18 mouse cellular contexts compared by ENCODE assay signal in the genomic region with DNA sequence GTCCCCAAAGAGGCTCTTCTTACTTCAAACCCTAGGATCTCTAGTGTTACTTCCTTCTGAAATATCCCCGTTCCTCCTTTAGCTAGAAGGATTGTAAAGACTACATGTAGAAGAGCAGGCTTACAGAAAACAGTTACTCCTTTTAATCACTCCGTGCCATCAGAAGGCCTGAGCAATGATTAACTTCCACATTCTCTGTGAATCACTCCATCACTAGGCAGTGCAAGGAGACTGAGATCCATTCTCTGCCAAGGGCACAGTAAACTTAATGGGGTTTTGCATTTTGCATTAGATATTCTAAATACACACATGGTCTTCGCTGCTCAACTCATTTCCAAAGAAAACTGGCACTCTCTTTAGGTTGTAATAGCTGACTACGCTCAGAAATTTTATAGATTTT. TPM values are rescaled to one million over a fixed set of nuclear protein-coding genes. Genes with fewer than 3 reads are reported as not detected.
DNase-seq lines count a peak whose midpoint lies in the region; ATAC-seq and TF ChIP-seq lines count a peak whose summit lies in the region.
"Had no signal": no experiment of that assay in that cellular context is flagged by ENCODE, and none has a peak within 500 bp of the region (broad histone marks: within the 10 kb centered on the region; RNA-seq: fewer than 3 reads in every experiment).

No protein-coding gene starts in this region.

- TF ChIP-seq POLR2A in cortical plate, adult 2 months (IDR thresholded peaks at IDR 0.05; ENCODE audit: extremely low read depth, insufficient read depth, low read length): no peak

- no peak for ATAC-seq in intestine, embryonic 14.5 days (replicated peaks; ENCODE audit: low FRiP score, low TSS enrichment, low read depth)
- ATAC-seq in intestine, postnatal 0 days: no peak
- no peak for ATAC-seq in hindbrain, embryonic 16.5 days
- ATAC-seq in midbrain, postnatal 0 days (ENCODE audit: low FRiP score): no peak
- ATAC-seq: intestine, embryonic 15.5 days; lung, postnatal 0 days had no signal

- peaks cover 4% of the 10 kb centered on the region for H3K4me1 ChIP-seq in intestine, embryonic 14.5 days (replicated peaks; ENCODE audit: control insufficient read depth, insufficient read depth, low read length)
- no peaks in the 10 kb centered on the region for H3K4me1 ChIP-seq in intestine, postnatal 0 days (replicated peaks; ENCODE audit: control insufficient read depth, insufficient read depth, low read length)
- H3K4me1 ChIP-seq in cortical plate, adult 2 months (ENCODE audit: control insufficient read depth, insufficient read depth, low read length): peaks cover 2% of the 10 kb centered on the region; the same call in 1 of the 2 replicates
- no peaks in the 10 kb centered on the region; the same call in 1 of the 2 replicates for H3K4me1 ChIP-seq in hindbrain, embryonic 16.5 days (ENCODE audit: control insufficient read depth, insufficient read depth, low read depth, low read length)
- peaks cover 6% of the 10 kb centered on the region; the same call in 1 of the 2 replicates for H3K4me1 ChIP-seq in midbrain, postnatal 0 days (ENCODE audit: insufficient read depth, low read length)
- H3K4me1 ChIP-seq: megakaryocyte, embryonic 14.5 days had no signal

- no peak overlapping the region for H3K27ac ChIP-seq in intestine, embryonic 14.5 days (ENCODE audit: low read depth)
- H3K27ac ChIP-seq in intestine, postnatal 0 days (ENCODE audit: low read depth, low read length): no peak overlapping the region
- H3K27ac ChIP-seq in cortical plate, adult 2 months (ENCODE audit: insufficient read depth, low read length): no peak overlapping the region
- no peak overlapping the region for H3K27ac ChIP-seq in hindbrain, embryonic 16.5 days (ENCODE audit: low read depth, low read length)
- H3K27ac ChIP-seq in midbrain, postnatal 0 days (ENCODE audit: low read depth, low read length): no peak overlapping the region
- H3K27ac ChIP-seq: gastrocnemius, adult 2 months; intestine, embryonic 15.5 days; liver, embryonic 14.5 days had no signal

- H3K4me3 ChIP-seq in intestine, embryonic 14.5 days (ENCODE audit: low read depth, low read length): peak overlapping the region; percentile 1; the same call in 1 of the 2 replicates
- H3K4me3 ChIP-seq in intestine, postnatal 0 days (ENCODE audit: low read depth, low read length): no peak overlapping the region
- H3K4me3 ChIP-seq in cortical plate, adult 2 months (ENCODE audit: insufficient read depth, low read length): peak overlapping the region; percentile 91
- peak overlapping the region; percentile 83 for H3K4me3 ChIP-seq in hindbrain, embryonic 16.5 days (ENCODE audit: low read length)
- peak overlapping the region; percentile 78 for H3K4me3 ChIP-seq in midbrain, postnatal 0 days (ENCODE audit: low read depth, low read length)
- H3K4me3 ChIP-seq: gastrocnemius, adult 2 months; intestine, embryonic 15.5 days; megakaryocyte, embryonic 14.5 days had no signal

- H3K9me3 ChIP-seq in intestine, embryonic 14.5 days (ENCODE audit: control insufficient read depth, low read length): no peaks in the 10 kb centered on the region
- H3K9me3 ChIP-seq in intestine, postnatal 0 days (ENCODE audit: control insufficient read depth): no peaks in the 10 kb centered on the region
- H3K9me3 ChIP-seq in hindbrain, embryonic 16.5 days (ENCODE audit: control insufficient read depth, low read length): no peaks in the 10 kb centered on the region
- H3K9me3 ChIP-seq in midbrain, postnatal 0 days (ENCODE audit: low read length): no peaks in the 10 kb centered on the region
- H3K9me3 ChIP-seq: intestine, embryonic 15.5 days had no signal

- no peak for TF ChIP-seq CTCF in intestine, postnatal 0 days (IDR thresholded peaks at IDR 0.05; ENCODE audit: low read depth)
- no peak for TF ChIP-seq CTCF in cortical plate, adult 2 months (IDR thresholded peaks at IDR 0.05; ENCODE audit: extremely low read depth, insufficient read depth, low read length)
- no peak for TF ChIP-seq CTCF in midbrain, postnatal 0 days (IDR thresholded peaks at IDR 0.05)

- peaks cover 25% of the 10 kb centered on the region for H3K27me3 ChIP-seq in intestine, embryonic 14.5 days (replicated peaks; ENCODE audit: control insufficient read depth, insufficient read depth, low read length)
- peaks cover 31% of the 10 kb centered on the region for H3K27me3 ChIP-seq in intestine, postnatal 0 days (replicated peaks; ENCODE audit: control insufficient read depth, insufficient read depth, low read length)
- no peaks in the 10 kb centered on the region for H3K27me3 ChIP-seq in hindbrain, embryonic 16.5 days (replicated peaks; ENCODE audit: control insufficient read depth, insufficient read depth, low read length)
- no peaks in the 10 kb centered on the region for H3K27me3 ChIP-seq in midbrain, postnatal 0 days (ENCODE audit: insufficient read depth, low read length)

- H3K4me2 ChIP-seq in intestine, embryonic 14.5 days (ENCODE audit: low read length): peak overlapping the region; percentile 58
- no peak overlapping the region for H3K4me2 ChIP-seq in intestine, postnatal 0 days (replicated peaks; ENCODE audit: low read depth)
- peak overlapping the region; percentile 54 for H3K4me2 ChIP-seq in hindbrain, embryonic 16.5 days (ENCODE audit: low read length)
- peak overlapping the region; percentile 80 for H3K4me2 ChIP-seq in midbrain, postnatal 0 days (ENCODE audit: low read depth, low read length, poor library complexity, severe bottlenecking)
- H3K4me2 ChIP-seq: intestine, embryonic 15.5 days had no signal

- 60% methylated on average over 4 of the region's 4 CpGs for WGBS in intestine, embryonic 14.5 days
- WGBS in intestine, postnatal 0 days: 58% methylated on average over 4 of the region's 4 CpGs
- 55% methylated on average over 4 of the region's 4 CpGs for WGBS in hindbrain, embryonic 16.5 days
- 50% methylated on average over 4 of the region's 4 CpGs for WGBS in midbrain, postnatal 0 days

- H3K9ac ChIP-seq in intestine, embryonic 14.5 days (ENCODE audit: low read length): no peak overlapping the region
- no peak overlapping the region for H3K9ac ChIP-seq in intestine, postnatal 0 days (ENCODE audit: low read depth, low read length)
- no peak overlapping the region for H3K9ac ChIP-seq in hindbrain, embryonic 16.5 days (ENCODE audit: low read depth, low read length)
- H3K9ac ChIP-seq in midbrain, postnatal 0 days (replicated peaks; ENCODE audit: low read length, poor library complexity, severe bottlenecking): no peak overlapping the region; the same call in 1 of the 2 replicates
- H3K9ac ChIP-seq: intestine, embryonic 15.5 days; liver, embryonic 14.5 days had no signal

- no peak for DNase-seq in intestine, embryonic 14.5 days (ENCODE audit: low spot score)
- no peak for DNase-seq in midbrain, postnatal 0 days (ENCODE audit: low spot score)
- DNase-seq in lung, postnatal 14 days: no peak
- DNase-seq in right cerebral cortex, adult 18-20 months: no peak
- DNase-seq: adrenal gland, adult 8-10 months; cerebellum, adult 2 months; gastrocnemius, adult 2 months; kidney, postnatal 14 days; thymus, adult 18-20 months had no signal

- H3K36me3 ChIP-seq in intestine, embryonic 14.5 days (ENCODE audit: control insufficient read depth, insufficient read depth, low read length): no peaks in the 10 kb centered on the region
- H3K36me3 ChIP-seq in intestine, postnatal 0 days (ENCODE audit: control insufficient read depth, insufficient read depth): no peaks in the 10 kb centered on the region
- no peaks in the 10 kb centered on the region for H3K36me3 ChIP-seq in hindbrain, embryonic 16.5 days (ENCODE audit: control insufficient read depth, insufficient read depth, low read length)
- H3K36me3 ChIP-seq in midbrain, postnatal 0 days (ENCODE audit: insufficient read depth, low read length): no peaks in the 10 kb centered on the region
- H3K36me3 ChIP-seq: intestine, embryonic 15.5 days had no signal

RNA-seq across cellular contexts. Expression of a gene that starts 2.2 kb away (rescaled TPM):
- polyA plus RNA-seq in intestine, embryonic 14.5 days (2014; fragmentation: Nextera tagmentation; extraction: Ambion mirVana): 2.7 and 4.2 TPM in 2 replicates
- 0.86 and 1.0 TPM in 2 replicates for polyA plus RNA-seq in intestine, postnatal 0 days (2015; fragmentation: Nextera tagmentation; extraction: Ambion mirVana)
- polyA plus RNA-seq in cortical plate, adult 2 months (2012; rRNA removed): 32.5 and 33.0 TPM in 2 replicates
- polyA plus RNA-seq in hindbrain, embryonic 16.5 days (2015; fragmentation: Nextera tagmentation; extraction: Ambion mirVana): 28.5 and 29.4 TPM in 2 replicates
- total RNA-seq in midbrain, postnatal 0 days (2014; rRNA removed): 87.9 and 96.9 TPM in 2 replicates
- polyA plus RNA-seq in midbrain, postnatal 0 days (2015; fragmentation: Nextera tagmentation; extraction: Ambion mirVana): 39.9 and 40.8 TPM in 2 replicates
- total RNA-seq: heart, adult 8-10 months had no signal
- polyA plus RNA-seq: C2C12; liver, embryonic 14.5 days had no signal
